Mouse (Mus musculus) G1E (cell line): ENCODE measurements around the gene Prtg. TPM values are rescaled to one million over a fixed set of nuclear protein-coding genes. Genes with fewer than 3 reads are reported as not detected.
A peak's percentile ranks its signal among the peaks of the same experiment; 100 is the strongest.

Source experiments
- ATAC-seq: 2 replicates; pipeline ENCODE4 v1.8.0; 2016; ENCODE audit warnings: mild to moderate bottlenecking; ENCODE audit not compliant: insufficient number of reproducible peaks, poor library complexity, low FRiP score, severe bottlenecking; ENCODE audit errors: extremely low read depth
- DNase-seq: peaks from one replicate; pipeline ENCODE4 v3.0.0; 2012; ENCODE audit warnings: low spot score
- H3K27me3 ChIP-seq: 2 replicates; pipeline ENCODE4 v1.6.1; 2012; ENCODE audit warnings: mild to moderate bottlenecking, low read length, inconsistent platforms; ENCODE audit not compliant: insufficient read depth
- H3K36me3 ChIP-seq: replicated peaks from 2 replicates; pipeline ENCODE3; 2012; ENCODE audit warnings: mild to moderate bottlenecking, inconsistent platforms
- H3K4me1 ChIP-seq: 2 replicates; pipeline ENCODE4 v1.6.1; 2012; ENCODE audit warnings: low read depth, low read length, inconsistent platforms, mixed read lengths; ENCODE audit not compliant: insufficient read depth
- H3K4me3 ChIP-seq: 2 replicates; pipeline ENCODE4 v1.5.1; 2012; ENCODE audit warnings: low read depth, mild to moderate bottlenecking, inconsistent platforms, low read length, moderate library complexity, mixed read lengths
- H3K9me3 ChIP-seq: replicated peaks from 2 replicates; pipeline ENCODE4 v1.6.1; 2012; ENCODE audit warnings: inconsistent platforms
- CTCF ChIP-seq: IDR thresholded peaks from 2 replicates; pipeline ENCODE4 v1.5.1; 2012; ENCODE audit warnings: low read depth, low read length, inconsistent platforms, mixed read lengths
- GATA1 ChIP-seq: IDR thresholded peaks from 2 replicates; pipeline ENCODE4 v1.6.1; 2012; ENCODE audit warnings: borderline replicate concordance, low read length, inconsistent platforms, mixed read lengths
- GATA2 ChIP-seq: IDR thresholded peaks from 2 replicates; pipeline ENCODE4 v1.6.1; 2012; ENCODE audit warnings: low read depth, low read length, inconsistent platforms, borderline replicate concordance
- POLR2AphosphoS5 ChIP-seq: IDR thresholded peaks from 2 replicates; pipeline ENCODE4 v1.6.1; 2012; ENCODE audit warnings: low read depth, low read length, inconsistent platforms; ENCODE audit not compliant: insufficient replicate concordance
- TAL1 ChIP-seq: conservative IDR thresholded peaks from 2 replicates; pipeline ENCODE4 v1.6.1; 2012; ENCODE audit warnings: low read depth, low read length, inconsistent platforms, mixed read lengths
- polyA plus RNA-seq: library from polyadenylated mRNA; stranded (reverse); fragments of >175 nt; gene quantifications from 2 replicates; pipeline ENCODE4 v1.2.3, GENCODE M21; 2012
- total RNA-seq, 2 experiments: library from RNA; stranded (forward) in 1 of 2; stranded (reverse) in 1 of 2; fragments of 200-1000 nt in 1 of 2; fragments of >200 nt in 1 of 2; fragmentation: Nextera tagmentation in 1 of 2; gene quantifications; 2 replicates each; pipeline ENCODE4 v1.2.3; 2014 to 2017

Gene Prtg
- total and polyA plus RNA-seq, 3 experiments: 0.22 TPM; not detected in 2

- no peak for TF ChIP-seq POLR2AphosphoS5
- no peak for TF ChIP-seq GATA1
- TF ChIP-seq CTCF: no peak
- Histone ChIP-seq H3K9me3 (peaks cover 5% of the 10 kb centered on the region), H3K4me1 (no peaks in the 10 kb centered on the region), H3K4me3 (no peak overlapping the region), H3K36me3 (no peaks in the 10 kb centered on the region), H3K27me3 (peaks cover 12% of the 10 kb centered on the region)
- DNase-seq (no peak), ATAC-seq (no peak)
Measured at GRCm38 (mm10) chr9:72925935-72926258, 119.2 kb downstream of the Prtg start.

- H3K9me3 ChIP-seq: no peaks in the 10 kb centered on the region
- no peak overlapping the region for H3K4me3 ChIP-seq
- H3K36me3 ChIP-seq: no peaks in the 10 kb centered on the region
- no peaks in the 10 kb centered on the region for H3K4me1 ChIP-seq
- DNase-seq: no peak
- ATAC-seq: no peak
- peaks cover 6% of the 10 kb centered on the region; the same call in 1 of the 2 replicates for H3K27me3 ChIP-seq
- no peak for TF ChIP-seq POLR2AphosphoS5
- no peak for TF ChIP-seq GATA2
- no peak for TF ChIP-seq GATA1
- TF ChIP-seq TAL1: no peak
- TF ChIP-seq CTCF: no peak
Measured at GRCm38 (mm10) chr9:72931166-72931790, 124.6 kb downstream of the Prtg start.

GRCm38 (mm10) chr9:72935309-72935708 lies 128.6 kb downstream of the Prtg start:
- H3K36me3 ChIP-seq: no peaks in the 10 kb centered on the region
- H3K4me1 ChIP-seq: no peaks in the 10 kb centered on the region
- H3K4me3 ChIP-seq: no peak overlapping the region
- no peak for DNase-seq
- H3K27me3 ChIP-seq: peaks cover 12% of the 10 kb centered on the region; the same call in 1 of the 2 replicates
- H3K9me3 ChIP-seq: no peaks in the 10 kb centered on the region
- TF ChIP-seq POLR2AphosphoS5 (no peak), GATA1 (no peak), CTCF (no peak), GATA2 (no peak), TAL1 (no peak)
- no peak for ATAC-seq

GRCm38 (mm10) chr9:72936301-72936700 lies 129.6 kb downstream of the Prtg start:
- no peaks in the 10 kb centered on the region for H3K4me1 ChIP-seq

GRCm38 (mm10) chr9:72943424-72943823 lies 136.8 kb downstream of the Prtg start:
- no peaks in the 10 kb centered on the region for H3K36me3 ChIP-seq
- DNase-seq: no peak
- no peaks in the 10 kb centered on the region for H3K4me1 ChIP-seq
- H3K9me3 ChIP-seq: peaks cover 4% of the 10 kb centered on the region; the same call in 1 of the 2 replicates
- TF ChIP-seq CTCF (0 out of 2 replicates have a peak, but pooled peaks have one; percentile 22), POLR2AphosphoS5 (no peak)
- no peak overlapping the region for H3K4me3 ChIP-seq
- no peak for ATAC-seq
- peaks cover 13% of the 10 kb centered on the region for H3K27me3 ChIP-seq

More at GRCm38 (mm10) chr9:72936301-72936700, 129.6 kb downstream of the Prtg start:
- TF ChIP-seq GATA1 (no peak), TAL1 (no peak), GATA2 (no peak), POLR2AphosphoS5 (no peak), CTCF (no peak)
- ATAC-seq (no peak), DNase-seq (no peak)
- Histone ChIP-seq H3K9me3 (no peaks in the 10 kb centered on the region), H3K4me3 (no peak overlapping the region), H3K27me3 (peaks cover 6% of the 10 kb centered on the region; the same call in 1 of the 2 replicates), H3K36me3 (no peaks in the 10 kb centered on the region)

GRCm38 (mm10) chr9:72944286-72944685 lies 137.6 kb downstream of the Prtg start:
- Histone ChIP-seq H3K36me3 (no peaks in the 10 kb centered on the region), H3K4me3 (no peak overlapping the region), H3K4me1 (no peaks in the 10 kb centered on the region), H3K9me3 (peaks cover 4% of the 10 kb centered on the region; the same call in 1 of the 2 replicates), H3K27me3 (peaks cover 14% of the 10 kb centered on the region)
- ATAC-seq: no peak
- DNase-seq: no peak
- TF ChIP-seq GATA2: no peak

- TF ChIP-seq TAL1: no peak
- Histone ChIP-seq H3K36me3 (no peaks in the 10 kb centered on the region), H3K27me3 (peaks cover 16% of the 10 kb centered on the region), H3K4me1 (no peaks in the 10 kb centered on the region), H3K4me3 (no peak overlapping the region), H3K9me3 (peaks cover 4% of the 10 kb centered on the region; the same call in 1 of the 2 replicates)
- no peak for ATAC-seq
- DNase-seq: no peak
Measured at GRCm38 (mm10) chr9:72947010-72947409, 140.3 kb downstream of the Prtg start.
